Mouse (Mus musculus): ENCODE data around the gene Abhd12. TPM values are rescaled to one million over a fixed set of nuclear protein-coding genes. Genes with fewer than 3 reads are reported as not detected.
A peak's percentile ranks its signal among the peaks of the same experiment; 100 is the strongest.
"Not testable (repeated sequence)": the region's sequence is repeated elsewhere in the genome, so short reads cannot be mapped to it uniquely, and the experiment has no call there.

Abhd12 gene
- total and polyA plus RNA-seq, 2 experiments from 2014 or later: 150 to 152 TPM

DNA sequence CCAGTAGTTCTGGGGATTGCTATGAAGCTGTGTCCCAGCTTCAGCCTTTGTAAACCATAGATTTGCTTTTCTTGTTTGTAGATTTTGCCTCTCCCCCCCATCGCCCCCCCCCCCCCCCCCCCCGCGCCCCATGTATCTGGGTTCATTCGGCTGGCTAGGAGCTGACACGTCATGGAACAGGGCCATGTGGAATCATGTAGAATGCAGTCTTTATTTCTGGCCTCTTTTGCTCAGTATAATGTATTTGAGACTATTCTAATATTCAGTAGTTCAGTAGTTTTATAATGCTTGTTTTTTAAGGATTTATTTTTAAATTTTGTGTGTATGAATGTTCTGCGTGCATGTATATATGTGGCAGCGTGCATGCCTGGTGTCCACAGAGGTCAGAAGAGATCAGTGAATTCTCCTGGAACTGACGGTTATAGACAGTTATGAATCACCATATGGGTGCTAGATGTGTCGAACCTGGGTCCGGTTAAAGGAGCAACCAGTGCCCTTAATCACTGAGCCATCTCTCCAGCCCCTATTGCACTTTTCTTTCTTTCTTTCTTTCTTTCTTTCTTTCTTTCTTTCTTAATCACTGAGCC is 5.8 kb upstream of the Abhd12 start:
- DNase-seq: no peak
- no peak overlapping the region for H3K27ac ChIP-seq (ENCODE audit: low read depth, low read length)

DNA sequence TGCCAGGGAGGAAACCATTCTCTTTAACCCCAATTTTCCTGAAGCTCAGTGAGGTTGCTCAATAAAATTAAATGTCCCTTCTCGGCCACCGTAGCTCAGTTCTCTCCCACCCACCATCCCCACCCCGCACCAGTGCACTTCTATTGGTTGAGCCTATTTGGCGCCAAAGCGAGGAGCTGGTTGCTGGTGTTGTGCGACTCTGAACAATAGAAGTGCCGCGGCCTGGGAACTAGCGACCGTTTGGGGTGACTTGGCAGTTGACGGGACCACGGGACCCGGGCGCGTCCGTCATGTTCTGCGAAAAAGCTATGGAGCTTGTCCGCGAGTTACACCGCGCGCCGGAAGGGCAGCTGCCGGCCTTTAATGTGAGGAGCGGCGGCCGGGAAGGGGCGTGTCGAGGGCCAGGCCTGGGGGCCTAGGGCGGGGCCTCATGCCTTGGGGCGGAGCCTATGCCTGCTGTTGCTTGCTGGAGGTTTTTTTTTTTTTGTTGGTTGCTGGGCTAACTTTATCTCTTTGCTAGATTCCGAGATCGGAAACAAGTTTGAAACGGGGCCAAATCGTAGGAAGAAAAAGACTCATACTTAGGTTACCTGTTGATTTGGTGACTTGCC is 5.0 kb upstream of the Abhd12 start:
- ATAC-seq (peak; percentile 90), DNase-seq (peak; percentile 97)
- TF ChIP-seq CTCF (IDR thresholded peaks at IDR 0.05; ENCODE audit: low read depth): no peak
- H3K4me1 ChIP-seq (ENCODE audit: insufficient read depth): 0 out of 2 replicates have a peak, but pooled peaks cover 3% of the 10 kb centered on the region
- WGBS: under 1% methylated on average over 35 of the region's 35 CpGs
- peak overlapping the region; percentile 67 for H3K4me3 ChIP-seq (ENCODE audit: low read depth, low read length)
- peak overlapping the region; percentile 46 for H3K27ac ChIP-seq (ENCODE audit: low read depth, low read length)
- no peaks in the 10 kb centered on the region for H3K27me3 ChIP-seq (ENCODE audit: insufficient read depth, low read length)
- H3K9ac ChIP-seq: peak overlapping the region; percentile 45
- no peaks in the 10 kb centered on the region for H3K9me3 ChIP-seq (ENCODE audit: low read length)
- H3K4me2 ChIP-seq (ENCODE audit: low read depth): peak overlapping the region; percentile 54
- H3K36me3 ChIP-seq (ENCODE audit: insufficient read depth): no peaks in the 10 kb centered on the region

More for the DNA sequence above, 5.8 kb upstream of the Abhd12 start:
- ATAC-seq: no peak
- H3K36me3 ChIP-seq (ENCODE audit: insufficient read depth): no peaks in the 10 kb centered on the region
- no peak for TF ChIP-seq CTCF (IDR thresholded peaks at IDR 0.05; ENCODE audit: low read depth)
- H3K9ac ChIP-seq: peak overlapping the region; percentile 45
- H3K4me3 ChIP-seq (ENCODE audit: low read depth, low read length): peak overlapping the region; percentile 67
- no peaks in the 10 kb centered on the region for H3K9me3 ChIP-seq (ENCODE audit: low read length)
- WGBS: 37% methylated on average over 9 of the region's 10 CpGs
- no peaks in the 10 kb centered on the region for H3K27me3 ChIP-seq (ENCODE audit: insufficient read depth, low read length)
- H3K4me1 ChIP-seq (ENCODE audit: insufficient read depth): 0 out of 2 replicates have a peak, but pooled peaks cover 3% of the 10 kb centered on the region
- peak overlapping the region; percentile 54 for H3K4me2 ChIP-seq (ENCODE audit: low read depth)

DNA sequence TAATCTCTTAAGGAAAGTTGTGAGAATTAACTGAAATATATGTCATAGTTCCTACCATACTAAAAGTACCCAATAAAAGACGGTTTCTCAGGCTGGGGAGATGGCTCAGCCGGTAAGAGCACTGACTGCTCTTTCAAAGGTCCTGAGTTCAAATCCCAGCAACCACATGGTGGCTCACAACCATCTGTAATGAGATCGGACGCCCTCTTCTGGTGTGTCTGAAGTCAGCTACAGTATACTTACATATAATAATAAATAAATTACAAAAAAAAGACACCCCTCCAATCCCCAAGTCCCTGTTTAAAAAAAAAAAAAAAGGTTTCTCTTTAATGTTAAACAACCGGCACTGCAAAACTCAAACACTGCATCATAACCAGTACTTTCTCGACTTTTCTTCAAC is 4.3 kb upstream of the Abhd12 start:
- not testable (repeated sequence) for H3K27me3 ChIP-seq (ENCODE audit: insufficient read depth, low read length); H3K4me1 ChIP-seq (ENCODE audit: insufficient read depth); DNase-seq; ATAC-seq; H3K27ac ChIP-seq (ENCODE audit: low read depth, low read length); H3K36me3 ChIP-seq (ENCODE audit: insufficient read depth); H3K9ac ChIP-seq; H3K9me3 ChIP-seq (ENCODE audit: low read length)
- Histone ChIP-seq H3K4me3 (ENCODE audit: low read depth, low read length) (peak overlapping the region; percentile 67), H3K4me2 (ENCODE audit: low read depth) (peak overlapping the region; percentile 54)
- WGBS: 54% methylated on average over 6 of the region's 6 CpGs

DNA sequence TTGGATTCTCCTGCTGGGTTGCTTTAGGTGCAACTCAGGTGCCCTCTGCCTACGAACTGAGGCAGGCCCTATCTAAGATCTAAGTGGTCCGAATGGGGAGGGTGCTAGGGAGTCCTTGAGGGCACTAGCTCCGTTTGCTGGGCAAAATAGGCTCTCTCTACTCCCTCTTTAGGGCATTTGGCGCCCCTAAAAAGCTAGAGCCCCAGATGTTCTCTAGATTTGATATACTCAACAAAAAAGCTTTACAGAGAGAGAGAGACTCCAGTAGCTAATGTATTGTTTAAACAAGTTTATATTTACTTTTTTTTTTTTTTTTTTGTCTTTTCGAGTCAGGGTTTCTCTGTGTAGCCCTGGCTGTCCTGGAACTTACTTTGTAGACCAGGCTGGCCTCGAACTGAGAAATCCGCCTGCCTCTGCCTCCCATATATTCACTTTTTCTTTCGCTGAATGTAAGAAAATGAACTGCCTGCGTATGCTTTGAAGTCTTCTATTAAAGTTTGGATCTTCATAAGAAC is 452 bp upstream of the Abhd12 start, which contains the start of gene Gins1:
Gene Gins1, plus strand, starts transcription at position 465 of the 515 bp plus-strand sequence.
- WGBS: 40% methylated on average over 9 of the region's 9 CpGs
- H3K27me3 ChIP-seq (ENCODE audit: insufficient read depth, low read length): no peaks in the 10 kb centered on the region
- peak within 1 kb of the TSS; percentile 91 for H3K4me2 ChIP-seq (ENCODE audit: low read depth)
- no peak for DNase-seq
- H3K4me1 ChIP-seq (ENCODE audit: insufficient read depth): peaks cover 16% of the 10 kb centered on the region; the same call in 1 of the 2 replicates
- peak; percentile 23; the same call in 1 of the 2 replicates for TF ChIP-seq CTCF (IDR thresholded peaks at IDR 0.05; ENCODE audit: low read depth)
- H3K36me3 ChIP-seq (ENCODE audit: insufficient read depth): 0 out of 2 replicates have a peak, but pooled peaks cover 3% of the 10 kb centered on the region
- peak within 1 kb of the TSS; percentile 90 for H3K27ac ChIP-seq (ENCODE audit: low read depth, low read length)
- ATAC-seq: peak; percentile 42
- H3K9ac ChIP-seq: peak within 1 kb of the TSS; percentile 94
- H3K4me3 ChIP-seq (ENCODE audit: low read depth, low read length): peak within 1 kb of the TSS; percentile 87
- no peaks in the 10 kb centered on the region for H3K9me3 ChIP-seq (ENCODE audit: low read length)

DNA sequence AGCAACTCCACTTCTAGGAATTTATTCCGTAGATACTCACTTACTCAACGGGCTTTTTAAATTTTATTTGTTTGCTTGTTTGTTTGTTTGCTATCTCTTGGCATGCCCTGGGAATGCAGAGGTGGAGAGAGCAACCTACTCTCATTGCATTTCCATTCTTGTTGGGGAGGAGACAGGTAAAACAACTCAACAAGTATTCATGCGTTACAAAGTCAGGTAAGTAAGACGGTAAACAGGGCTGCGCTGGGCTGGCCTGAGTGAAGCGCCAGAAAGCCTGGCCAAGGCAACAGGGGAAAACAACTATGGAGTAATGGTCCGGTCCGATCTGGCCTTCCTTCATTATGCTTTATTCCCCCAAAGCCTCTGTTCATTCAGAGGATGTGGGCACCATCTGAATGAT is 2.2 kb downstream of the Abhd12 start:
- 0 out of 2 replicates have a peak overlapping the region, but pooled peaks have one; percentile 17 for H3K4me2 ChIP-seq (ENCODE audit: low read depth)
- no peak overlapping the region for H3K9ac ChIP-seq
- WGBS: 78% methylated on average over 8 of the region's 8 CpGs

DNA sequence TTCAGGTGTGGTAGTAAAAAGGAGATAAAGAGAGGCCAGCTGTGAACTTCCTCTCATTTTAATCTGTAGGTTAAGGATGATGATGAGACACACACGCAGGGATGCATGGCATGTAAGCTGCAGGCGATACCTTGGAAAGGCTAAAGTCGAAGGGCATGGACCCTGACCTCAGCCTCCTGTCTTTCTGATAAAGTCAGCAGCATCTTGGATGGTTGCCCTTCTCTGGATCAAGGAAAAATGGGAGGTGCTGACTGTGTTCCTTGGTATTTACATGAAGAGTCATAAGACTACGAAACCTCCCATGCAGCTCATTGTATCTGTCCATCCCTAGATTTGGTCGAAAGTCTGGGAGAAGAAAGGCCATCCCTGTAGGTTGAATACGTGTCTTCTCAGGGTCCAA is 4.2 kb downstream of the Abhd12 start:
- Histone ChIP-seq H3K9ac (no peak overlapping the region), H3K9me3 (ENCODE audit: low read length) (no peaks in the 10 kb centered on the region), H3K4me2 (ENCODE audit: low read depth) (no peak overlapping the region), H3K27ac (ENCODE audit: low read depth, low read length) (no peak overlapping the region), H3K4me1 (ENCODE audit: insufficient read depth) (peaks cover 15% of the 10 kb centered on the region; the same call in 1 of the 2 replicates), H3K4me3 (ENCODE audit: low read depth, low read length) (no peak overlapping the region), H3K27me3 (ENCODE audit: insufficient read depth, low read length) (no peaks in the 10 kb centered on the region), H3K36me3 (ENCODE audit: insufficient read depth) (0 out of 2 replicates have a peak, but pooled peaks cover 3% of the 10 kb centered on the region)
- no peak for TF ChIP-seq CTCF (IDR thresholded peaks at IDR 0.05; ENCODE audit: low read depth)
- DNase-seq (no peak), ATAC-seq (no peak)
- WGBS: 94% methylated on average over 6 of the region's 6 CpGs

More for the DNA sequence above, 2.2 kb downstream of the Abhd12 start:
- TF ChIP-seq CTCF (IDR thresholded peaks at IDR 0.05; ENCODE audit: low read depth): no peak
- Histone ChIP-seq H3K4me1 (ENCODE audit: insufficient read depth) (peaks cover 15% of the 10 kb centered on the region; the same call in 1 of the 2 replicates), H3K9me3 (ENCODE audit: low read length) (no peaks in the 10 kb centered on the region), H3K27ac (ENCODE audit: low read depth, low read length) (no peak overlapping the region), H3K36me3 (ENCODE audit: insufficient read depth) (0 out of 2 replicates have a peak, but pooled peaks cover 3% of the 10 kb centered on the region), H3K4me3 (ENCODE audit: low read depth, low read length) (no peak overlapping the region), H3K27me3 (ENCODE audit: insufficient read depth, low read length) (no peaks in the 10 kb centered on the region)
- ATAC-seq (no peak), DNase-seq (no peak)

Measured in forebrain, postnatal 0 days (tissue).